Mouse (Mus musculus) heart, adult 2 months (tissue): ENCODE measurements at regions not wholly inside any gene's neighbourhood (a gene's known extent, or its start where the extent isn't known, plus 50 kb on each side); places are given as distances from the start of the nearest gene placed in this dataset.

Experiments
- CTCF ChIP-seq: fragments of 200-600 bp; IDR thresholded peaks from 2 replicates; pipeline ENCODE4 v1.8.1; 2022; ENCODE audit warnings: antibody characterized with exemption, mild to moderate bottlenecking, moderate library complexity
- EP300 ChIP-seq: fragments of 200-500 bp; IDR thresholded peaks from 2 replicates; pipeline ENCODE4 v1.6.1; 2011; ENCODE audit warnings: low read depth, low read length, control low read depth; ENCODE audit not compliant: insufficient read depth

DNA sequence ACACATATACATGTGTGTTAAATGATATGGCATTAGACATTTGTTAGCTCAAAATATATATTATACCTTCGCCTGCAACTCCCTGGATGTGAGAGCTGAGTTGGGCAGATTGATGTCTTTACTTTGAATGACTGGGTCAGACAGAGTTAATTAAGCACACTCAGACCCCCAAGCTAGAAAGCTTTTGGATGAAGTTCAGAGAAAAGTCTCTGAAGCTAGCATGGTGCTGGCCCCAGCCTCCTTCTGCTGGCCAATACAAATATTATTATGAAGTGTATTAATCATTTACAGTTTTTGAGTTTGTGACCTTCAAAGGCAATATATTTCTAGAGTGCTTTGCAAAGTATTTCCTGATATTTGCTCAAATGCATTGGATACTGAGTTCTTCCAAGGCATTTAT is 1753.3 kb downstream of the Efna5 start:
- no peak for TF ChIP-seq EP300
- TF ChIP-seq CTCF = no peak
